19 mouse cellular contexts compared by ENCODE assay signal in genomic region chr9:99710297-99710696, GRCm38 (mm10). TPM values are rescaled to one million over a fixed set of nuclear protein-coding genes. Genes with fewer than 3 reads are reported as not detected.
"Had no signal": no experiment of that assay in that cellular context is flagged by ENCODE, and none has a peak within 500 bp of the region (broad histone marks: within the 10 kb centered on the region; RNA-seq: fewer than 3 reads in every experiment).

No protein-coding gene starts in this region.

- ATAC-seq: liver, embryonic 12.5 days; midbrain, embryonic 15.5 days had no signal

- H3K4me1 ChIP-seq: limb, embryonic 10.5 days; limb, embryonic 13.5 days; liver, embryonic 12.5 days; liver, embryonic 15.5 days; midbrain, embryonic 12.5 days; midbrain, embryonic 15.5 days; neural tube, embryonic 12.5 days; neural tube, embryonic 15.5 days had no signal

- H3K4me3 ChIP-seq: limb, embryonic 10.5 days; limb, embryonic 13.5 days; liver, embryonic 12.5 days; liver, embryonic 15.5 days; midbrain, embryonic 12.5 days; midbrain, embryonic 15.5 days; neural tube, embryonic 12.5 days; neural tube, embryonic 15.5 days had no signal

- H3K4me2 ChIP-seq: limb, embryonic 13.5 days; liver, embryonic 12.5 days; liver, embryonic 15.5 days; midbrain, embryonic 12.5 days; midbrain, embryonic 15.5 days; neural tube, embryonic 12.5 days; neural tube, embryonic 15.5 days had no signal

- H3K27ac ChIP-seq: limb, embryonic 10.5 days; limb, embryonic 13.5 days; liver, embryonic 12.5 days; liver, embryonic 15.5 days; macrophage; midbrain, embryonic 12.5 days; midbrain, embryonic 15.5 days; neural tube, embryonic 12.5 days; neural tube, embryonic 15.5 days had no signal

- H3K36me3 ChIP-seq: limb, embryonic 10.5 days; limb, embryonic 13.5 days; liver, embryonic 12.5 days; liver, embryonic 15.5 days; midbrain, embryonic 12.5 days; midbrain, embryonic 15.5 days; neural tube, embryonic 12.5 days; neural tube, embryonic 15.5 days had no signal

- H3K9ac ChIP-seq: limb, embryonic 13.5 days; liver, embryonic 12.5 days; liver, embryonic 15.5 days; midbrain, embryonic 12.5 days; midbrain, embryonic 15.5 days; neural tube, embryonic 12.5 days; neural tube, embryonic 15.5 days had no signal

- DNase-seq: kidney, adult 18-20 months; kidney, adult 9 months; kidney, postnatal 14 days; kidney, postnatal 4 days; liver; right cerebral cortex, adult 18-20 months; right cerebral cortex, postnatal 14 days; right cerebral cortex, postnatal 4 days; thymus, postnatal 25 days had no signal

- H3K9me3 ChIP-seq: limb, embryonic 10.5 days; limb, embryonic 13.5 days; liver, embryonic 12.5 days; liver, embryonic 15.5 days; midbrain, embryonic 12.5 days; midbrain, embryonic 15.5 days; neural tube, embryonic 12.5 days; neural tube, embryonic 15.5 days had no signal

- H3K27me3 ChIP-seq: limb, embryonic 13.5 days; liver, embryonic 12.5 days; liver, embryonic 15.5 days; midbrain, embryonic 12.5 days; midbrain, embryonic 15.5 days; neural tube, embryonic 12.5 days; neural tube, embryonic 15.5 days had no signal

RNA-seq across cellular contexts. Expression of gene Cldn18, which starts 6.8 kb away (rescaled TPM):
- polyA plus RNA-seq: limb, embryonic 10.5 days; limb, embryonic 13.5 days; liver, embryonic 12.5 days; macrophage; midbrain, embryonic 12.5 days; midbrain, embryonic 15.5 days; neural tube, embryonic 12.5 days; neural tube, embryonic 15.5 days; thymus, postnatal 0 days had no signal
